Mouse (Mus musculus): ENCODE data around the gene Olfr228. TPM values are rescaled to one million over a fixed set of nuclear protein-coding genes. Genes with fewer than 3 reads are reported as not detected.
"Not testable (repeated sequence)": the region's sequence is repeated elsewhere in the genome, so short reads cannot be mapped to it uniquely, and the experiment has no call there.

Olfr228 gene
- total RNA-seq (2021), result not detected
- long read RNA-seq, experiment 1, result 0 reads
- long read RNA-seq, experiment 2, result 0 reads

DNA sequence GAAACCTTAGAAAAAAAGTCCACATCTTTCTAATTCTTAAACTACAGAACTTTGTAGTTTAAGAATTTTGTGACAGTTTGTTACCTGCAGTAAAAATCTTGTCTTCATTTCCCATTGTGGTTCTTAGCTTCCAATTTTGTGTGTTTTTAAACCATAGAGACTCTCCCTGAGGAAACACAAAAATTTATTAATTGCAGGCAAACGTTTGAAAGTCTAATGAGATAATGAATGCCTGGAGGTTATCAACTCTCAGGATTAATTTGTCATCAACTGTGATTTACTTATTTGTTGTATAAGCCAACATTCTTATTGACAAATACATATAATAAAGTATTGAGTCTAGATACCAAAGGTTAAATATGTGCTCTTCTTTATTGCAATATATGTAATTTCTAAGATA is at the start of gene Olfr228:
Gene Olfr228 (minus strand): TSS at position 101 of the 400 bp plus-strand sequence.
- no peak for DNase-seq (ENCODE audit: low spot score in 2 of 2)

DNA sequence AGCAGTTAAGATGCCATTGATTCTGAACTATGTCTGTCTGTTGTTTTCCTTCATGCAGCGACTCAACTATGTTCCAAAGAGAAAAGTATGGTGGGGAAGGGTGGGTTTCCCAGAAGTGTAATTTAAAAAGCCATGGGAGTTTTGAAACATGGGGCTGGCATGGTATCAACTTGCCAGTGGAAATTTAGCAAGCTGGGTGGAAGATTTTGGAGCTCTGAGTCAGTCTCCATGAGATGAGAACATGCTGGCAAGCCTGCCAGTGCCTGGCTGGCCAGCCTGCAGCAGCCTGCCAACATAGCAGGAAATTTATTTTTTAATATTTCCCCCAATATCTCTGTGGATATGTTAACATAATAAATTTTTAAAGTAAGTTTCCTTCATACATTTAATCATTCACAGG is 43.8 kb upstream of the Olfr228 start:
- peak; percentile 12 to 37 for DNase-seq (ENCODE audit: low spot score in 2 of 2)

- DNase-seq (ENCODE audit: low spot score in 2 of 2), result no peak
Observed at GRCm38 (mm10) chr2:86508161-86508560, 21.0 kb upstream of the Olfr228 start, which contains the start of gene Olfr1076. Gene Olfr1076 (plus strand): TSS chr2:86508461.

GRCm38 (mm10) chr2:86464442-86465109 is 22.6 kb downstream of the Olfr228 start:
- DNase-seq (ENCODE audit: low spot score in 2 of 2), result peak; percentile 36 to 44

DNA sequence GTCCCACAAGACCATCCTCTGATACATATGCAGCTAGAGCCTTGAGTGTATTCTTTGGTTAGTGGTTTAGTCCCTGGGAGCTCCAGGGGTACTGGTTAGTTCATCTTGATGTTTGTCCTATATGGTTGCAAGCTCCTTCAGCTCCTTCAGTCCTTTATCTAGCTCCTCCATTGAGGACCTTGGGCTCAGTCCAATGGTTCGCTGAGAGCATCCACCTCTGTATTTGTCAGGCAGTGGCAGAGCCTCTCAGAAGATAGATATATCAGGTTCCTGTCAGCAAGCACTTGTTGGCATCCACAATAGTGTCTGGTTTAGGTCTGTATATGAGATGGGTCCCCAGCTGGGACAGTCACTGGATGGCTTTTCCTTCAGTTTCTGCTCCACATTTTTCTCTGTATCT is 26.8 kb downstream of the Olfr228 start:
- DNase-seq (ENCODE audit: low spot score in 2 of 2), result no peak

- no peak for DNase-seq (ENCODE audit: low spot score in 2 of 2)
Observed at GRCm38 (mm10) chr2:86456169-86456568, 31.0 kb downstream of the Olfr228 start, which contains the start of gene Olfr1066. Gene Olfr1066 (minus strand): TSS chr2:86456269.

DNA sequence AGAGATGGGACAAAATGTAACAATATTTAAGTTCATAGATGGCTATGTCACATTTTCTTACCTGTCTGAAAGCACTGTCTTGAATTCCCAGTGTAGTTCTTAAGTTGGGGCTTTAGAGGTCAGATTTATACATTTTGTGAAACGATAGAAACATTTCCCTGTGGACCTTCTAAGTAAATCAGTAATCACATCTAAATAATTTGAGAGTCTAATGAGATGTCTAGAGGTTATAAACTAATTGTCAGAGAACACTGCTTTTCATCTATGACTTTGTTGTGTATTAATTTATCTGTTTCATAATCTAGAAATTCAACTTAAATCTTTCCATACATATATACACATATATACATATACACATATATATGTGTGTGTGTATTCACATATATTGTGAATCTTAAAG is 36.7 kb downstream of the Olfr228 start, which contains the start of gene Olfr1065:
Gene Olfr1065 (minus strand): TSS at position 101 of the 400 bp plus-strand sequence.
- DNase-seq (ENCODE audit: low spot score in 2 of 2), result not testable (repeated sequence)

DNA sequence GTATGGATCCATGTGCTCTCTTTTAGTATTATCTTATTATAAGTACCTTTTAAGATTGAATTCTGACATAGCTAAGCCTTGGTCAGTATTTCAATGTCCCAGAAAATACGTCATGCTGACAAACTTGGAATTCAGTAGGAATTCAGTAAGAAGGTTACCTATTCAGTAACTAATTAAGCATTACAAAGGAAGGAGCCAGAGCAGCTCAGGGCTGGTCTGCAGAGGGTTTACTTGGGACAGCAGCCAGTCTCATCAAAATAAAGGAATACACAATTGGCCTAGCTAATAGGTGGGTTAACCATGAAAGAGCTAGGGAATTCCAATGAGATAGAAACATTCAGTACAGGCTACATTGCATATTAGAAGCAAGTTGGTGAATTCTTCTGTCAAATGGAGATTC is 45.1 kb downstream of the Olfr228 start:
- DNase-seq (ENCODE audit: low spot score in 2 of 2), result not testable (repeated sequence)

Other genes with a start within 250 kb of the Olfr228 start
- gene Olfr1048, start 247.1 kb downstream of the Olfr228 start, total RNA-seq (2021), result not detected
- gene Olfr1049, start 229.1 kb downstream of the Olfr228 start, total RNA-seq (2021), result not detected
- not detected for gene Olfr1051, start 208.3 kb downstream of the Olfr228 start, total RNA-seq (2021)
- gene Olfr1052, start 194.9 kb downstream of the Olfr228 start, total RNA-seq (2021), result not detected
- gene Olfr1053, start 172.1 kb downstream of the Olfr228 start, total RNA-seq (2021), result not detected
- gene Olfr1054, start 152.0 kb downstream of the Olfr228 start, total RNA-seq (2021), result not detected
- gene Olfr1055, start 137.1 kb downstream of the Olfr228 start, total RNA-seq (2021), result not detected
- not detected for gene Olfr1056, start 124.9 kb downstream of the Olfr228 start, total RNA-seq (2021)
- gene Olfr1057, start 109.0 kb downstream of the Olfr228 start, total RNA-seq (2021), result not detected
- not detected for gene Olfr1058, start 98.8 kb downstream of the Olfr228 start, total RNA-seq (2021)
- not detected for gene Olfr1061, start 73.3 kb downstream of the Olfr228 start, total RNA-seq (2021)
- not detected for gene Olfr1062, start 60.6 kb downstream of the Olfr228 start, total RNA-seq (2021)
- not detected for gene Olfr1065, start 36.8 kb downstream of the Olfr228 start, total RNA-seq (2021)
- not detected for gene Olfr1066, start 31.1 kb downstream of the Olfr228 start, total RNA-seq (2021)
- gene Olfr1076, start 21.1 kb upstream of the Olfr228 start, total RNA-seq (2021), result not detected
- not detected for gene Olfr1079, start 55.1 kb upstream of the Olfr228 start, total RNA-seq (2021)
- gene Olfr1080, start 70.8 kb upstream of the Olfr228 start, total RNA-seq (2021), result not detected
- gene Olfr1082, start 111.6 kb upstream of the Olfr228 start, total RNA-seq (2021), result not detected
- gene Olfr1084, start 152.3 kb upstream of the Olfr228 start, total RNA-seq (2021), result not detected
- not detected for gene Olfr1085, start 174.6 kb upstream of the Olfr228 start, total RNA-seq (2021)
- not detected for gene Olfr1086, start 192.7 kb upstream of the Olfr228 start, total RNA-seq (2021)
- gene Olfr1087, start 211.0 kb upstream of the Olfr228 start, total RNA-seq (2021), result not detected
- not detected for gene Olfr1089, start 246.3 kb upstream of the Olfr228 start, total RNA-seq (2021)

All from layer of hippocampus, postnatal 14 days (tissue).